Mouse (Mus musculus) mature B cell (primary cell): Measurements from ENCODE around the gene Nbeal2.

Experiments used
- in situ Hi-C: fragments of 300-500 bp; cut with MboI; formaldehyde crosslinking; loops from 2 replicates; pipeline ENCODE4 v1.14.3; 2019

The Nbeal2 gene

DNA sequence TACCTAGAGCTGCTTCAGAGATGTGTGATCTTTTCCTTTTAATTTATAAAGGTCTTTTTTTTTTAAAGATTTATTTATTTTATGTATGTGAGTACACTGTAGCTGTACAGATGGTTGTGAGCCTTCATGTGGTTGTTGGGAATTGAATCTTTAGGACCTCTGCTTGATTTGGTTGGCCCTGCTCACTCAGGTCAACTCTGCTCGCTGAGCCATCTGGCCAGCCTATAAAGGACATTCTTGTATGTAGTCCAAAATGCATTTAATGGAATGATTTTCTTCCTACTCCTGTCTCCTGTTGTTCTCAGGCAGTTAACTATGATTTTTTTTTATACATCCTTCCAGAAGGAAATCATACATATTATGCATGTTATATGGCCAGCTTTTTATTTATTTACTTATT is 70.4 kb downstream of the Nbeal2 start:
- in situ Hi-C loops: no loop called here

DNA sequence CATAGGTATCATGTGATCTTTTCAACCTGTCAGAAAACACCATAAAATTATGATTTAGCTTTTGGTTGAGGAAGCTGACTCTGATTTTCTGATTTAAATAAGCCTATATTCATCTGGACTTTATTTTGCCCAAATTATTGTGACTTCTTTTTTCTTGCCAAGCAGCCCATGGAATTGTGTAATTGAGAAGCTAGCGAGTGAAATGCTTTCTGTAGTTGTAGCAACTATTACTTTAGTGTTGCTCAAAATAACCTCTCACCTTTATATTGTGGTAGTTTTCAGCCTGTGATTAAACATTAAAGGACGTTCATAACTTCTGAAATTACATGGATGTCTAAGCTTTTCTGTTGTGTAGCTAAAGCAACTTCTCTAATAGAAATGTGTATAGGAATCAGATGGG is 71.8 kb downstream of the Nbeal2 start:
- in situ Hi-C loops: no loop called here
